In genomic region chr6:37438510-37438909, GRCm38 (mm10) we compare ENCODE assay signal across 16 mouse cellular contexts. TPM values are rescaled to one million over a fixed set of nuclear protein-coding genes. Genes with fewer than 3 reads are reported as not detected.
DNase-seq lines count a peak whose midpoint lies in the region; ATAC-seq and TF ChIP-seq lines count a peak whose summit lies in the region.
"Had no signal": no experiment of that assay in that cellular context is flagged by ENCODE, and none has a peak within 500 bp of the region (broad histone marks: within the 10 kb centered on the region; RNA-seq: fewer than 3 reads in every experiment).

No protein-coding gene starts in this region.

- DNase-seq in embryonic facial prominence, embryonic 10.5 days (ENCODE audit: low spot score): no peak
- no peak for DNase-seq in intestine, embryonic 14.5 days (ENCODE audit: low spot score)
- no peak for DNase-seq in lung, embryonic 14.5 days
- no peak for DNase-seq in lung, postnatal 4 days
- DNase-seq in cerebellum, adult 9-10 months: no peak
- DNase-seq: cerebellum, adult 11 months; gastrocnemius, postnatal 14 days; layer of hippocampus, postnatal 36 days; lung, adult 18-20 months; right cerebral cortex, postnatal 4 days; thymus, postnatal 25 days had no signal

- no peak overlapping the region for H3K27ac ChIP-seq in embryonic facial prominence, embryonic 12.5 days
- H3K27ac ChIP-seq in embryonic facial prominence, embryonic 10.5 days (replicated peaks): no peak overlapping the region
- H3K27ac ChIP-seq in intestine, embryonic 14.5 days (ENCODE audit: low read depth): no peak overlapping the region
- H3K27ac ChIP-seq in intestine, postnatal 0 days (ENCODE audit: low read depth, low read length): no peak overlapping the region
- H3K27ac ChIP-seq in lung, embryonic 14.5 days (ENCODE audit: low read depth): 0 out of 2 replicates have a peak overlapping the region, but pooled peaks have one; percentile 16
- H3K27ac ChIP-seq in stomach, embryonic 14.5 days (ENCODE audit: low read length): no peak overlapping the region
- H3K27ac ChIP-seq: midbrain, embryonic 12.5 days had no signal

- ATAC-seq in embryonic facial prominence, embryonic 12.5 days (ENCODE audit: insufficient number of reproducible peaks, insufficient read depth, low FRiP score, low TSS enrichment): no peak
- no peak for ATAC-seq in intestine, embryonic 14.5 days (replicated peaks; ENCODE audit: low FRiP score, low TSS enrichment, low read depth)
- ATAC-seq in intestine, postnatal 0 days: no peak
- ATAC-seq in lung, embryonic 14.5 days (ENCODE audit: insufficient read depth): no peak
- ATAC-seq in stomach, embryonic 14.5 days (ENCODE audit: insufficient number of reproducible peaks, insufficient read depth, low FRiP score, low read depth): no peak
- ATAC-seq: forebrain, embryonic 16.5 days had no signal

- H3K4me1 ChIP-seq in embryonic facial prominence, embryonic 12.5 days: peaks cover 39% of the 10 kb centered on the region
- H3K4me1 ChIP-seq in embryonic facial prominence, embryonic 10.5 days: peaks cover 50% of the 10 kb centered on the region
- H3K4me1 ChIP-seq in intestine, embryonic 14.5 days (replicated peaks; ENCODE audit: control insufficient read depth, insufficient read depth, low read length): peaks cover 45% of the 10 kb centered on the region
- H3K4me1 ChIP-seq in intestine, postnatal 0 days (replicated peaks; ENCODE audit: control insufficient read depth, insufficient read depth, low read length): 0 out of 2 replicates have a peak, but pooled peaks cover 5% of the 10 kb centered on the region
- H3K4me1 ChIP-seq in lung, embryonic 14.5 days (ENCODE audit: insufficient read depth): peaks cover 29% of the 10 kb centered on the region
- H3K4me1 ChIP-seq in stomach, embryonic 14.5 days (ENCODE audit: control insufficient read depth, insufficient read depth, low read length): peaks cover 49% of the 10 kb centered on the region

- peak overlapping the region; percentile 37; the same call in 1 of the 2 replicates for H3K4me2 ChIP-seq in embryonic facial prominence, embryonic 12.5 days (replicated peaks)
- H3K4me2 ChIP-seq in intestine, embryonic 14.5 days (ENCODE audit: low read length): peak overlapping the region; percentile 67
- H3K4me2 ChIP-seq in intestine, postnatal 0 days (replicated peaks; ENCODE audit: low read depth): no peak overlapping the region
- H3K4me2 ChIP-seq in lung, embryonic 14.5 days: peak overlapping the region; percentile 76
- peak overlapping the region; percentile 76; the same call in 1 of the 2 replicates for H3K4me2 ChIP-seq in stomach, embryonic 14.5 days (replicated peaks; ENCODE audit: low read depth, low read length)
- H3K4me2 ChIP-seq: midbrain, embryonic 12.5 days had no signal

- no peak for TF ChIP-seq CTCF in intestine, postnatal 0 days (IDR thresholded peaks at IDR 0.05; ENCODE audit: low read depth)
- no peak for TF ChIP-seq CTCF in lung, embryonic 14.5 days (IDR thresholded peaks at IDR 0.05; ENCODE audit: low read depth)

- H3K9ac ChIP-seq in embryonic facial prominence, embryonic 12.5 days: no peak overlapping the region
- no peak overlapping the region for H3K9ac ChIP-seq in intestine, embryonic 14.5 days (ENCODE audit: low read length)
- no peak overlapping the region for H3K9ac ChIP-seq in intestine, postnatal 0 days (ENCODE audit: low read depth, low read length)
- no peak overlapping the region for H3K9ac ChIP-seq in lung, embryonic 14.5 days
- H3K9ac ChIP-seq in stomach, embryonic 14.5 days (replicated peaks; ENCODE audit: low read depth, low read length): no peak overlapping the region
- H3K9ac ChIP-seq: midbrain, embryonic 12.5 days had no signal

- peaks cover 11% of the 10 kb centered on the region; the same call in 1 of the 2 replicates for H3K36me3 ChIP-seq in embryonic facial prominence, embryonic 12.5 days
- peaks cover 14% of the 10 kb centered on the region; the same call in 1 of the 2 replicates for H3K36me3 ChIP-seq in embryonic facial prominence, embryonic 10.5 days (replicated peaks)
- peaks cover 3% of the 10 kb centered on the region; the same call in 1 of the 2 replicates for H3K36me3 ChIP-seq in intestine, embryonic 14.5 days (ENCODE audit: control insufficient read depth, insufficient read depth, low read length)
- H3K36me3 ChIP-seq in intestine, postnatal 0 days (ENCODE audit: control insufficient read depth, insufficient read depth): no peaks in the 10 kb centered on the region; the same call in 1 of the 2 replicates
- peaks cover 12% of the 10 kb centered on the region for H3K36me3 ChIP-seq in lung, embryonic 14.5 days (ENCODE audit: insufficient read depth)
- peaks cover 6% of the 10 kb centered on the region; the same call in 1 of the 2 replicates for H3K36me3 ChIP-seq in stomach, embryonic 14.5 days (ENCODE audit: control insufficient read depth, insufficient read depth, low read length)
- H3K36me3 ChIP-seq: midbrain, embryonic 12.5 days had no signal

- 95% methylated on average over 3 of the region's 3 CpGs for WGBS in embryonic facial prominence, embryonic 12.5 days
- 96% methylated on average over 3 of the region's 3 CpGs for WGBS in embryonic facial prominence, embryonic 10.5 days
- WGBS in intestine, embryonic 14.5 days: 91% methylated on average over 3 of the region's 3 CpGs
- 92% methylated on average over 3 of the region's 3 CpGs for WGBS in intestine, postnatal 0 days
- 90% methylated on average over 3 of the region's 3 CpGs for WGBS in lung, embryonic 14.5 days
- 91% methylated on average over 3 of the region's 3 CpGs for WGBS in stomach, embryonic 14.5 days

- H3K9me3 ChIP-seq in embryonic facial prominence, embryonic 12.5 days: no peaks in the 10 kb centered on the region
- no peaks in the 10 kb centered on the region for H3K9me3 ChIP-seq in embryonic facial prominence, embryonic 10.5 days
- H3K9me3 ChIP-seq in intestine, embryonic 14.5 days (ENCODE audit: control insufficient read depth, low read length): no peaks in the 10 kb centered on the region
- no peaks in the 10 kb centered on the region for H3K9me3 ChIP-seq in intestine, postnatal 0 days (ENCODE audit: control insufficient read depth)
- H3K9me3 ChIP-seq in lung, embryonic 14.5 days (ENCODE audit: low read depth, low read length): no peaks in the 10 kb centered on the region
- H3K9me3 ChIP-seq in stomach, embryonic 14.5 days (ENCODE audit: control insufficient read depth, low read depth, low read length): no peaks in the 10 kb centered on the region
- H3K9me3 ChIP-seq: midbrain, embryonic 12.5 days had no signal

- no peaks in the 10 kb centered on the region for H3K27me3 ChIP-seq in embryonic facial prominence, embryonic 12.5 days
- H3K27me3 ChIP-seq in embryonic facial prominence, embryonic 10.5 days (replicated peaks; ENCODE audit: low read depth, poor library complexity, severe bottlenecking): no peaks in the 10 kb centered on the region
- H3K27me3 ChIP-seq in intestine, embryonic 14.5 days (replicated peaks; ENCODE audit: control insufficient read depth, insufficient read depth, low read length): no peaks in the 10 kb centered on the region
- no peaks in the 10 kb centered on the region for H3K27me3 ChIP-seq in intestine, postnatal 0 days (replicated peaks; ENCODE audit: control insufficient read depth, insufficient read depth, low read length)
- H3K27me3 ChIP-seq in lung, embryonic 14.5 days (ENCODE audit: insufficient read depth, low read length): no peaks in the 10 kb centered on the region
- H3K27me3 ChIP-seq in stomach, embryonic 14.5 days (ENCODE audit: control insufficient read depth, insufficient read depth, low read length): no peaks in the 10 kb centered on the region

- H3K4me3 ChIP-seq in embryonic facial prominence, embryonic 12.5 days: no peak overlapping the region
- no peak overlapping the region for H3K4me3 ChIP-seq in embryonic facial prominence, embryonic 10.5 days
- H3K4me3 ChIP-seq in intestine, embryonic 14.5 days (ENCODE audit: low read depth, low read length): peak overlapping the region; percentile 10; the same call in 1 of the 2 replicates
- no peak overlapping the region for H3K4me3 ChIP-seq in intestine, postnatal 0 days (ENCODE audit: low read depth, low read length)
- 0 out of 2 replicates have a peak overlapping the region, but pooled peaks have one; percentile 17 for H3K4me3 ChIP-seq in lung, embryonic 14.5 days (ENCODE audit: low read depth, low read length)
- no peak overlapping the region for H3K4me3 ChIP-seq in stomach, embryonic 14.5 days (ENCODE audit: low read depth, low read length)
- H3K4me3 ChIP-seq: midbrain, embryonic 12.5 days had no signal

RNA-seq across cellular contexts. Expression of gene Creb3l2, which starts 3.4 kb away (rescaled TPM):
- polyA plus RNA-seq in embryonic facial prominence, embryonic 12.5 days (2016; fragmentation: Nextera tagmentation; extraction: Ambion mirVana): 24.9 and 25.6 TPM in 2 replicates
- 12.4 and 12.5 TPM in 2 replicates for polyA plus RNA-seq in embryonic facial prominence, embryonic 10.5 days (2016; fragmentation: Nextera tagmentation; extraction: Ambion mirVana)
- polyA plus RNA-seq in intestine, embryonic 14.5 days (2014; fragmentation: Nextera tagmentation; extraction: Ambion mirVana): 22.9 and 23.9 TPM in 2 replicates
- 9.9 and 10.0 TPM in 2 replicates for polyA plus RNA-seq in intestine, postnatal 0 days (2015; fragmentation: Nextera tagmentation; extraction: Ambion mirVana)
- polyA plus RNA-seq in lung, embryonic 14.5 days (2014; fragmentation: Nextera tagmentation; extraction: Ambion mirVana): 33.1 and 35.6 TPM in 2 replicates
- 28.7 and 29.6 TPM in 2 replicates for polyA plus RNA-seq in stomach, embryonic 14.5 days (2014; fragmentation: Nextera tagmentation; extraction: Ambion mirVana)

Comparison
In these comparisons a context has a peak if more than half of its experiments do, and no peak if none do; other contexts are left out.
1. H3K4me3 ChIP-seq: peak in intestine, embryonic 14.5 days (single experiment) and lung, embryonic 14.5 days (single experiment); none in embryonic facial prominence, embryonic 12.5 days (single experiment), embryonic facial prominence, embryonic 10.5 days (single experiment), intestine, postnatal 0 days (single experiment) and stomach, embryonic 14.5 days (single experiment).